Mouse (Mus musculus): ENCODE measurements around the gene Csgalnact2. TPM values are rescaled to one million over a fixed set of nuclear protein-coding genes. Genes with fewer than 3 reads are reported as not detected.

Gene Csgalnact2
- polyA plus RNA-seq, 1 experiment from 2014 or later, result 16.3 TPM

GRCm38 (mm10) chr6:118127827-118128487 lies 11.0 kb downstream of the Csgalnact2 start:
- 69% methylated on average over 6 of the region's 6 CpGs for WGBS

GRCm38 (mm10) chr6:118127198-118127597 lies 11.7 kb downstream of the Csgalnact2 start:
- H3K27me3 ChIP-seq, result no peaks in the 10 kb centered on the region
- WGBS, result 75% methylated on average over 7 of the region's 7 CpGs
- no peak overlapping the region for H3K4me2 ChIP-seq
- ATAC-seq (replicated peaks; ENCODE audit: low FRiP score), result no peak
- no peaks in the 10 kb centered on the region for H3K4me1 ChIP-seq
- no peak overlapping the region for H3K9ac ChIP-seq
- peaks cover 19% of the 10 kb centered on the region for H3K36me3 ChIP-seq
- H3K27ac ChIP-seq, result no peak overlapping the region
- H3K9me3 ChIP-seq (replicated peaks), result no peaks in the 10 kb centered on the region
- H3K4me3 ChIP-seq (replicated peaks), result no peak overlapping the region

More at GRCm38 (mm10) chr6:118127827-118128487, 11.0 kb downstream of the Csgalnact2 start:
- Histone ChIP-seq H3K27ac (no peak overlapping the region), H3K27me3 (no peaks in the 10 kb centered on the region), H3K36me3 (peaks cover 12% of the 10 kb centered on the region), H3K4me1 (no peaks in the 10 kb centered on the region), H3K9ac (no peak overlapping the region), H3K9me3 (replicated peaks) (no peaks in the 10 kb centered on the region), H3K4me2 (no peak overlapping the region), H3K4me3 (replicated peaks) (no peak overlapping the region)
- no peak for ATAC-seq (replicated peaks; ENCODE audit: low FRiP score)

GRCm38 (mm10) chr6:118126577-118126976 lies 12.4 kb downstream of the Csgalnact2 start:
- ATAC-seq (replicated peaks; ENCODE audit: low FRiP score), result no peak
- Histone ChIP-seq H3K27ac (no peak overlapping the region), H3K4me2 (no peak overlapping the region), H3K36me3 (peaks cover 23% of the 10 kb centered on the region), H3K9ac (no peak overlapping the region), H3K4me3 (replicated peaks) (no peak overlapping the region), H3K27me3 (no peaks in the 10 kb centered on the region), H3K9me3 (replicated peaks) (no peaks in the 10 kb centered on the region), H3K4me1 (no peaks in the 10 kb centered on the region)

- Histone ChIP-seq H3K4me3 (replicated peaks) (no peak overlapping the region), H3K36me3 (peaks cover 26% of the 10 kb centered on the region), H3K4me2 (no peak overlapping the region), H3K9ac (no peak overlapping the region), H3K27ac (no peak overlapping the region), H3K27me3 (no peaks in the 10 kb centered on the region), H3K9me3 (replicated peaks) (no peaks in the 10 kb centered on the region), H3K4me1 (no peaks in the 10 kb centered on the region)
- WGBS, result 74% methylated on average over 1 of the region's 1 CpGs
- ATAC-seq (replicated peaks; ENCODE audit: low FRiP score), result no peak
Observed at GRCm38 (mm10) chr6:118122767-118123166, 16.2 kb downstream of the Csgalnact2 start.

- Histone ChIP-seq H3K27me3 (no peaks in the 10 kb centered on the region), H3K36me3 (peaks cover 8% of the 10 kb centered on the region; the same call in 1 of the 2 replicates), H3K4me2 (no peak overlapping the region), H3K9me3 (replicated peaks) (no peaks in the 10 kb centered on the region), H3K9ac (no peak overlapping the region), H3K27ac (no peak overlapping the region), H3K4me3 (replicated peaks) (no peak overlapping the region), H3K4me1 (no peaks in the 10 kb centered on the region)
- 67% methylated on average over 1 of the region's 1 CpGs for whole genome bisulfite sequencing
- ATAC-seq (replicated peaks; ENCODE audit: low FRiP score), result no peak
Observed at GRCm38 (mm10) chr6:118111810-118112209, 27.1 kb downstream of the Csgalnact2 start.

GRCm38 (mm10) chr6:118099311-118099802 lies 39.6 kb downstream of the Csgalnact2 start:
- WGBS, result 50% methylated on average over 2 of the region's 2 CpGs

GRCm38 (mm10) chr6:118097765-118098365 lies 41.1 kb downstream of the Csgalnact2 start:
- WGBS, result 42% methylated on average over 8 of the region's 8 CpGs
- Histone ChIP-seq H3K4me2 (no peak overlapping the region), H3K4me1 (peaks cover 3% of the 10 kb centered on the region; the same call in 1 of the 2 replicates), H3K27me3 (no peaks in the 10 kb centered on the region), H3K27ac (peak overlapping the region; percentile 84), H3K36me3 (no peaks in the 10 kb centered on the region), H3K9me3 (replicated peaks) (no peaks in the 10 kb centered on the region), H3K9ac (no peak overlapping the region), H3K4me3 (replicated peaks) (no peak overlapping the region)
- no peak; the same call in 1 of the 2 replicates for ATAC-seq (replicated peaks; ENCODE audit: low FRiP score)

More at GRCm38 (mm10) chr6:118099311-118099802, 39.6 kb downstream of the Csgalnact2 start:
- peaks cover 3% of the 10 kb centered on the region; the same call in 1 of the 2 replicates for H3K4me1 ChIP-seq
- no peak overlapping the region for H3K4me3 ChIP-seq (replicated peaks)
- no peak overlapping the region for H3K27ac ChIP-seq
- no peaks in the 10 kb centered on the region for H3K36me3 ChIP-seq
- H3K4me2 ChIP-seq, result no peak overlapping the region
- no peaks in the 10 kb centered on the region for H3K27me3 ChIP-seq
- no peak overlapping the region for H3K9ac ChIP-seq
- no peaks in the 10 kb centered on the region for H3K9me3 ChIP-seq (replicated peaks)
- 0 out of 2 replicates have a peak, but pooled peaks have one; percentile 18 for ATAC-seq (replicated peaks; ENCODE audit: low FRiP score)

- H3K36me3 ChIP-seq, result no peaks in the 10 kb centered on the region
- H3K27ac ChIP-seq, result no peak overlapping the region
- no peak for ATAC-seq (replicated peaks; ENCODE audit: low FRiP score)
- H3K4me3 ChIP-seq (replicated peaks), result no peak overlapping the region
- 0 out of 2 replicates have a peak, but pooled peaks cover 2% of the 10 kb centered on the region for H3K4me1 ChIP-seq
- 59% methylated on average over 9 of the region's 9 CpGs for WGBS
- no peaks in the 10 kb centered on the region for H3K27me3 ChIP-seq
- H3K9ac ChIP-seq, result no peak overlapping the region
- no peak overlapping the region for H3K4me2 ChIP-seq
- H3K9me3 ChIP-seq (replicated peaks), result no peaks in the 10 kb centered on the region
Observed at GRCm38 (mm10) chr6:118090827-118091226, 48.1 kb downstream of the Csgalnact2 start.

GRCm38 (mm10) chr6:118088750-118089440 lies 50.0 kb downstream of the Csgalnact2 start:
- Histone ChIP-seq H3K27ac (no peak overlapping the region), H3K9ac (no peak overlapping the region), H3K4me1 (0 out of 2 replicates have a peak, but pooled peaks cover 2% of the 10 kb centered on the region), H3K4me3 (replicated peaks) (no peak overlapping the region), H3K27me3 (no peaks in the 10 kb centered on the region), H3K9me3 (replicated peaks) (no peaks in the 10 kb centered on the region), H3K36me3 (no peaks in the 10 kb centered on the region), H3K4me2 (no peak overlapping the region)
- WGBS, result 83% methylated on average over 17 of the region's 17 CpGs
- ATAC-seq (replicated peaks; ENCODE audit: low FRiP score), result no peak; the same call in 1 of the 2 replicates

GRCm38 (mm10) chr6:118087955-118088354 lies 51.0 kb downstream of the Csgalnact2 start:
- Histone ChIP-seq H3K4me2 (no peak overlapping the region), H3K9me3 (replicated peaks) (no peaks in the 10 kb centered on the region), H3K27me3 (no peaks in the 10 kb centered on the region), H3K36me3 (no peaks in the 10 kb centered on the region), H3K4me3 (replicated peaks) (no peak overlapping the region), H3K27ac (no peak overlapping the region), H3K4me1 (0 out of 2 replicates have a peak, but pooled peaks cover 2% of the 10 kb centered on the region), H3K9ac (no peak overlapping the region)
- 58% methylated on average over 8 of the region's 8 CpGs for WGBS
- ATAC-seq (replicated peaks; ENCODE audit: low FRiP score), result no peak

GRCm38 (mm10) chr6:118084596-118084995 lies 54.3 kb downstream of the Csgalnact2 start:
- no peak for ATAC-seq (replicated peaks; ENCODE audit: low FRiP score)
- H3K4me1 ChIP-seq, result no peaks in the 10 kb centered on the region
- 90% methylated on average over 8 of the region's 8 CpGs for WGBS
- H3K9me3 ChIP-seq (replicated peaks), result no peaks in the 10 kb centered on the region
- 0 out of 2 replicates have a peak, but pooled peaks cover 4% of the 10 kb centered on the region for H3K27me3 ChIP-seq
- H3K36me3 ChIP-seq, result no peaks in the 10 kb centered on the region
- H3K27ac ChIP-seq, result no peak overlapping the region
- no peak overlapping the region for H3K4me3 ChIP-seq (replicated peaks)
- H3K4me2 ChIP-seq, result no peak overlapping the region
- H3K9ac ChIP-seq, result no peak overlapping the region

- Histone ChIP-seq H3K4me3 (replicated peaks) (no peak overlapping the region), H3K27ac (no peak overlapping the region), H3K27me3 (0 out of 2 replicates have a peak, but pooled peaks cover 4% of the 10 kb centered on the region), H3K9me3 (replicated peaks) (no peaks in the 10 kb centered on the region), H3K4me1 (no peaks in the 10 kb centered on the region), H3K36me3 (no peaks in the 10 kb centered on the region), H3K4me2 (no peak overlapping the region), H3K9ac (no peak overlapping the region)
- WGBS, result 84% methylated on average over 6 of the region's 6 CpGs
- no peak for ATAC-seq (replicated peaks; ENCODE audit: low FRiP score)
Observed at GRCm38 (mm10) chr6:118083608-118084007, 55.3 kb downstream of the Csgalnact2 start.
